Mouse (Mus musculus) lung, postnatal 0 days (tissue): Measurements from ENCODE around the gene Cdc37l1.

Experiments used
- CTCF ChIP-seq: IDR thresholded peaks from 2 replicates; pipeline ENCODE4 v1.5.1; 2016; ENCODE audit warnings: antibody characterized with exemption, mild to moderate bottlenecking
- EP300 ChIP-seq: IDR thresholded peaks from 2 replicates; pipeline ENCODE4 v1.6.1; 2016; ENCODE audit warnings: antibody characterized with exemption, mild to moderate bottlenecking, control low read depth

GRCm38 (mm10) chr19:28969231-28969630, 20.9 kb upstream of the Cdc37l1 start:
- TF ChIP-seq CTCF (no peak), EP300 (no peak)
